Comparison of ENCODE assay signal across 10 mouse cellular contexts in the genomic region with DNA sequence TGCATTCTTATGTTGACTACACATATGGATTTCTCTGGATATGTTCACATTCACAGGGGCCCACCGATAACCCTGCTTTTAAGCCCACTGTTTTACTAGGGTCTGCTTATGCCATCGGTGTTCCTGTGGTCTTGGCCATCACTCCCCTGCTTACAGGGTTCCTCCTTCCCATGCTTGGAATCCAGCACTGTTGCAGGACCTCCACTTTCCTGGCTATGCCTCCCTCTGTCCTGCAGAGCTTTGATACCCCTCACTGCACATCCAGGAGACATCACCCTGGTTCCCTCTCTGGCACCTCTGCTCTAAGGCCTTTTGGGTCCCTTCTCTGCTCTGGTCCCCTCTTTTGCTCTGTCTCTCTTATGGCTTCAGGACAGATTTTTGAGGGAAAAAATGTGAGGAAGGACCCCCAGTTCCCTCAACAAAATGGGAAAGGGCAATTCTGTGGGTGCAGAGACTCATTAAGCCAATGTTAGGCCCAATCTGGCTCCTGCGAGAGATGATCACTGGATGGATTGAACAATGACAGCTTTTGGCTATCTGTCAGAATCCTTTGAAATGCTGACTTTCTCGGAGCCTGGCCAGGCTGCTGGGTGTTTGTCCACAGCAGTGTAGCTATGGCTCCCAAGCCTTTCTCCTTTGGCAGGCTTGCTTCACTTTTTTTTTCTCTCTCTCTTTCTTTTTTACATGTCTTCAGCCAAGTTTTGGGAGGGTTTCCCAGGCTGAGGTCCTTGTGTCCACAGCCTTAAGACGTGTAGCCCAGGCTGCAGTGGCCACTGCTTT. TPM values are rescaled to one million over a fixed set of nuclear protein-coding genes. Genes with fewer than 3 reads are reported as not detected.
DNase-seq lines count a peak whose midpoint lies in the region; ATAC-seq lines count a peak whose summit lies in the region.
"Had no signal": no experiment of that assay in that cellular context is flagged by ENCODE, and none has a peak within 500 bp of the region (broad histone marks: within the 10 kb centered on the region; RNA-seq: fewer than 3 reads in every experiment).

A gene (plus strand): TSS at position 706 of the 780 bp plus-strand sequence.

- no peak within 1 kb of the TSS for H3K27ac ChIP-seq in limb, embryonic 13.5 days
- H3K27ac ChIP-seq in limb, embryonic 10.5 days, result no peak within 1 kb of the TSS
- H3K27ac ChIP-seq in forebrain, embryonic 16.5 days (ENCODE audit: low read length), result no peak within 1 kb of the TSS
- H3K27ac ChIP-seq: limb, embryonic 12.5 days had no signal

- no peak within 1 kb of the TSS for H3K4me3 ChIP-seq in limb, embryonic 13.5 days
- no peak within 1 kb of the TSS for H3K4me3 ChIP-seq in limb, embryonic 10.5 days
- no peak within 1 kb of the TSS for H3K4me3 ChIP-seq in forebrain, embryonic 16.5 days (replicated peaks; ENCODE audit: low read length)
- H3K4me3 ChIP-seq: limb, embryonic 12.5 days had no signal

- 85% methylated on average over 5 of the region's 5 CpGs for whole genome bisulfite sequencing in limb, embryonic 13.5 days
- WGBS in limb, embryonic 10.5 days, result 89% methylated on average over 5 of the region's 5 CpGs
- WGBS in forebrain, embryonic 16.5 days, result 72% methylated on average over 5 of the region's 5 CpGs

- no peak for ATAC-seq in limb, embryonic 13.5 days (ENCODE audit: low FRiP score, low read depth)
- ATAC-seq in forebrain, embryonic 16.5 days, result no peak
- ATAC-seq: Patski had no signal

- peaks cover 3% of the 10 kb centered on the region; the same call in 1 of the 2 replicates for H3K36me3 ChIP-seq in limb, embryonic 13.5 days
- H3K36me3 ChIP-seq in limb, embryonic 10.5 days, result peaks cover 5% of the 10 kb centered on the region
- no peaks in the 10 kb centered on the region for H3K36me3 ChIP-seq in forebrain, embryonic 16.5 days (ENCODE audit: control insufficient read depth, insufficient read depth)
- H3K36me3 ChIP-seq: limb, embryonic 12.5 days had no signal

- H3K9me3 ChIP-seq in limb, embryonic 13.5 days, result peaks cover 4% of the 10 kb centered on the region
- peaks cover 3% of the 10 kb centered on the region; the same call in 1 of the 2 replicates for H3K9me3 ChIP-seq in limb, embryonic 10.5 days (replicated peaks)
- no peaks in the 10 kb centered on the region for H3K9me3 ChIP-seq in forebrain, embryonic 16.5 days (ENCODE audit: control insufficient read depth, low read length)

- no peaks in the 10 kb centered on the region for H3K4me1 ChIP-seq in limb, embryonic 13.5 days
- no peaks in the 10 kb centered on the region for H3K4me1 ChIP-seq in limb, embryonic 10.5 days
- H3K4me1 ChIP-seq in forebrain, embryonic 16.5 days (replicated peaks; ENCODE audit: control insufficient read depth, insufficient read depth, low read length), result no peaks in the 10 kb centered on the region
- H3K4me1 ChIP-seq: limb, embryonic 12.5 days had no signal

- no peak for DNase-seq in limb, embryonic 10.5 days (ENCODE audit: low spot score)
- DNase-seq in cerebellum, adult 8-10 months, result peak; percentile 7
- DNase-seq in heart, postnatal 4 days, result peak; percentile 73
- peak; percentile 75 for DNase-seq in lung, postnatal 36 days
- DNase-seq in left cerebral cortex, adult 8-10 months (ENCODE audit: low spot score in 2 of 2), result no peak
- DNase-seq in retina, postnatal 1 day, result no peak

- no peaks in the 10 kb centered on the region for H3K27me3 ChIP-seq in limb, embryonic 13.5 days
- H3K27me3 ChIP-seq in limb, embryonic 10.5 days (ENCODE audit: low read depth, poor library complexity, severe bottlenecking), result no peaks in the 10 kb centered on the region
- H3K27me3 ChIP-seq in forebrain, embryonic 16.5 days (replicated peaks; ENCODE audit: control insufficient read depth, insufficient read depth, low read length), result no peaks in the 10 kb centered on the region
- H3K27me3 ChIP-seq: limb, embryonic 12.5 days; Patski had no signal

- 0 out of 2 replicates have a peak within 1 kb of the TSS, but pooled peaks have one; percentile 25 for H3K9ac ChIP-seq in limb, embryonic 13.5 days
- H3K9ac ChIP-seq in forebrain, embryonic 16.5 days (replicated peaks; ENCODE audit: low read depth, low read length), result no peak within 1 kb of the TSS
- H3K9ac ChIP-seq: limb, embryonic 12.5 days had no signal

- H3K4me2 ChIP-seq in limb, embryonic 13.5 days (replicated peaks), result no peak within 1 kb of the TSS
- no peak within 1 kb of the TSS for H3K4me2 ChIP-seq in forebrain, embryonic 16.5 days (ENCODE audit: low read length)
- H3K4me2 ChIP-seq: limb, embryonic 12.5 days had no signal

RNA-seq across cellular contexts. Expression of the gene that starts here (rescaled TPM):
- 0.24 and 0.32 TPM in 2 replicates for polyA plus RNA-seq in limb, embryonic 13.5 days (2015; fragmentation: Nextera tagmentation; extraction: Ambion mirVana)
- polyA plus RNA-seq in limb, embryonic 10.5 days (2016; fragmentation: Nextera tagmentation; extraction: Ambion mirVana), result 0.20 TPM in 1 of 2 replicates, not detected in the other
- total RNA-seq in heart, postnatal 4 days (2021), result 10 to 100 TPM; 32.8 to 39.7 TPM
- polyA plus RNA-seq in forebrain, embryonic 16.5 days (2015; fragmentation: Nextera tagmentation; extraction: Ambion mirVana), result 0.35 and 0.76 TPM in 2 replicates
- 1 to 10 TPM; 2.3 to 3.9 (median 2.7) TPM for total RNA-seq in left cerebral cortex, adult 8-10 months (2022)
- polyA plus RNA-seq: limb, embryonic 12.5 days; Patski had no signal

Comparison
In these comparisons a context has a peak if more than half of its experiments do, and no peak if none do; other contexts are left out.
1. RNA of the gene that starts here (total RNA-seq): 32.8 to 39.7 TPM in heart, postnatal 4 days; 2.3 to 3.9 TPM in left cerebral cortex, adult 8-10 months; every median in the first group is over 4 times any median in the second.
2. DNase-seq: peak in cerebellum, adult 8-10 months (single experiment), heart, postnatal 4 days (single experiment) and lung, postnatal 36 days (single experiment); none in limb, embryonic 10.5 days (single experiment), left cerebral cortex, adult 8-10 months (0 of 2) and retina, postnatal 1 day (single experiment).